Mouse (Mus musculus) heart, embryonic 15.5 days (tissue): Measurements from ENCODE around the gene Klf1. TPM values are rescaled to one million over a fixed set of nuclear protein-coding genes. Genes with fewer than 3 reads are reported as not detected.

Source experiments
- ATAC-seq: fragments of 200-750 bp; cut with Nextera tagmentation; replicated peaks from 2 replicates; pipeline ENCODE4 v1.8.0; 2017; ENCODE audit warnings: low read depth, moderate TSS enrichment; ENCODE audit not compliant: insufficient number of reproducible peaks, insufficient read depth, low FRiP score
- H3K27ac ChIP-seq: fragments of 300-500 bp; sonication (generic); 2 replicates; pipeline ENCODE4 v1.5.1; 2015; ENCODE audit warnings: mild to moderate bottlenecking, inconsistent platforms
- H3K27me3 ChIP-seq: fragments of 300-500 bp; sonication (generic); 2 replicates; pipeline ENCODE4 v1.6.1; 2015; ENCODE audit warnings: inconsistent platforms
- H3K36me3 ChIP-seq: fragments of 300-500 bp; sonication (generic); 2 replicates; pipeline ENCODE4 v1.6.1; 2015; ENCODE audit warnings: mild to moderate bottlenecking, inconsistent platforms
- H3K4me1 ChIP-seq: fragments of 300-500 bp; sonication (generic); replicated peaks from 2 replicates; pipeline ENCODE4 v1.6.1; 2015; ENCODE audit warnings: inconsistent platforms
- H3K4me2 ChIP-seq: fragments of 300-500 bp; sonication (generic); 2 replicates; pipeline ENCODE4 v1.6.1; 2015; ENCODE audit warnings: inconsistent platforms, mild to moderate bottlenecking, moderate library complexity
- H3K4me3 ChIP-seq: fragments of 300-500 bp; sonication (generic); 2 replicates; pipeline ENCODE4 v1.5.1; 2015; ENCODE audit warnings: mild to moderate bottlenecking, inconsistent platforms
- H3K9ac ChIP-seq: fragments of 300-500 bp; sonication (generic); 2 replicates; pipeline ENCODE4 v1.6.1; 2015; ENCODE audit warnings: mild to moderate bottlenecking, inconsistent platforms
- H3K9me3 ChIP-seq: fragments of 300-500 bp; sonication (generic); replicated peaks from 2 replicates; pipeline ENCODE4 v1.6.1; 2016; ENCODE audit warnings: inconsistent platforms
- WGBS: fragments of 180-500 bp; shearing (Covaris S2); methylation state at CpG from one replicate; pipeline ENCODE4 v1.1.7; 2015; ENCODE audit warnings: mixed read lengths; 5-methylcytosine and 5-hydroxymethylcytosine counted together
- microRNA-seq: library from miRNA; unstranded; fragments of <30 nt; microRNA quantifications from one replicate; pipeline ENCODE4, GENCODE M21; 2016
- polyA plus RNA-seq: library from polyadenylated mRNA; unstranded; fragments of >200 nt; fragmentation: Nextera tagmentation; extraction: Ambion mirVana; gene quantifications from 2 replicates; pipeline ENCODE4 v1.2.1, GENCODE M21; 2015

Gene Klf1
- polyA plus RNA-seq, 1 experiment from 2014 or later = 1.1 TPM

- Histone ChIP-seq H3K4me1 (peaks cover 16% of the 10 kb centered on the region), H3K9ac (no peak overlapping the region), H3K36me3 (no peaks in the 10 kb centered on the region), H3K9me3 (no peaks in the 10 kb centered on the region), H3K27me3 (peaks cover 72% of the 10 kb centered on the region), H3K4me3 (no peak overlapping the region), H3K27ac (no peak overlapping the region), H3K4me2 (no peak overlapping the region)
- ATAC-seq = no peak
- WGBS = 17% methylated on average over 12 of the region's 12 CpGs
Measured at GRCm38 (mm10) chr8:84949753-84950152, 48.0 kb downstream of the Klf1 start.

GRCm38 (mm10) chr8:84952612-84953255 lies 51.0 kb downstream of the Klf1 start:
- Histone ChIP-seq H3K27ac (no peak overlapping the region), H3K36me3 (peaks cover 3% of the 10 kb centered on the region), H3K4me2 (peak overlapping the region; percentile 47), H3K4me1 (peaks cover 6% of the 10 kb centered on the region), H3K4me3 (0 out of 2 replicates have a peak overlapping the region, but pooled peaks have one; percentile 15), H3K9me3 (no peaks in the 10 kb centered on the region), H3K9ac (no peak overlapping the region), H3K27me3 (peaks cover 44% of the 10 kb centered on the region)
- 7% methylated on average over 18 of the region's 18 CpGs for WGBS
- ATAC-seq = 0 out of 2 replicates have a peak, but pooled peaks have one; percentile 27

Small RNAs within 50 kb of the gene (microRNA-seq; reads per million reads assigned to microRNA genes)
- not detected for gene Gm24197
- 2.1 reads per million, percentile 2 among the genes with 10 or more reads in this experiment for gene Mir7069

Other genes starting within 250 kb of the Klf1 start
- 34.9 and 50.5 TPM in 2 replicates for gene Ier2, start 239.1 kb upstream of the Klf1 start, polyA plus RNA-seq
- gene Trmt1, start 215.6 kb upstream of the Klf1 start, polyA plus RNA-seq = 40.6 and 47.4 TPM in 2 replicates
- gene Nacc1, start 214.1 kb upstream of the Klf1 start, polyA plus RNA-seq = 10.7 and 14.6 TPM in 2 replicates
- 9.2 and 13.2 TPM in 2 replicates for gene Lyl1, start 200.5 kb upstream of the Klf1 start, polyA plus RNA-seq
- gene G430095P16Rik, start 178.9 kb upstream of the Klf1 start, polyA plus RNA-seq = 4.5 TPM in 2 replicates
- gene Nfix, start 101.6 kb upstream of the Klf1 start, polyA plus RNA-seq = 15.0 and 20.8 TPM in 2 replicates
- gene Dand5, start 79.1 kb upstream of the Klf1 start, polyA plus RNA-seq = 5.8 and 6.4 TPM in 2 replicates
- gene Gadd45gip1, start 70.4 kb upstream of the Klf1 start, polyA plus RNA-seq = 45.3 and 46.5 TPM in 2 replicates
- 107 and 123 TPM in 2 replicates for gene Rad23a, start 61.3 kb upstream of the Klf1 start, polyA plus RNA-seq
- 525 and 658 TPM in 2 replicates for gene Calr, start 55.0 kb upstream of the Klf1 start, polyA plus RNA-seq
- gene Farsa, start 44.9 kb upstream of the Klf1 start, polyA plus RNA-seq = 44.5 and 62.5 TPM in 2 replicates
- 23.0 and 32.6 TPM in 2 replicates for gene Syce2, start 29.8 kb upstream of the Klf1 start, polyA plus RNA-seq
- gene Gcdh, start 8.0 kb upstream of the Klf1 start, polyA plus RNA-seq = 36.4 and 40.1 TPM in 2 replicates
- 4.3 and 7.3 TPM in 2 replicates for gene Dnase2a, start 6.6 kb downstream of the Klf1 start, polyA plus RNA-seq
- 0.09 and 0.41 TPM in 2 replicates for gene Mast1, start 35.4 kb downstream of the Klf1 start, polyA plus RNA-seq
- 0.26 TPM in 1 of 2 replicates, not detected in the other for gene Rtbdn, start 45.1 kb downstream of the Klf1 start, polyA plus RNA-seq
- not detected in 2 replicates for gene Gm49661, start 67.5 kb downstream of the Klf1 start, polyA plus RNA-seq
- 596 and 644 TPM in 2 replicates for gene Prdx2, start 67.7 kb downstream of the Klf1 start, polyA plus RNA-seq
- gene Rnaseh2a, start 67.8 kb downstream of the Klf1 start, polyA plus RNA-seq = 62.9 and 83.7 TPM in 2 replicates
- 11.0 and 16.6 TPM in 2 replicates for gene Junb, start 76.8 kb downstream of the Klf1 start, polyA plus RNA-seq
- 5.3 and 8.8 TPM in 2 replicates for gene Hook2, start 88.7 kb downstream of the Klf1 start, polyA plus RNA-seq
- gene Best2, start 112.6 kb downstream of the Klf1 start, polyA plus RNA-seq = not detected in 2 replicates
- 97.7 and 106 TPM in 2 replicates for gene Asna1, start 123.4 kb downstream of the Klf1 start, polyA plus RNA-seq
- gene Trir, start 124.9 kb downstream of the Klf1 start, polyA plus RNA-seq = 68.4 and 77.2 TPM in 2 replicates
- 17.7 and 22.8 TPM in 2 replicates for gene Tnpo2, start 135.0 kb downstream of the Klf1 start, polyA plus RNA-seq
- 15.4 and 22.2 TPM in 2 replicates for gene Fbxw9, start 158.1 kb downstream of the Klf1 start, polyA plus RNA-seq
- gene Gm5741, start 166.1 kb downstream of the Klf1 start, polyA plus RNA-seq = not detected in 2 replicates
- gene Dhps, start 169.8 kb downstream of the Klf1 start, polyA plus RNA-seq = 46.1 and 52.8 TPM in 2 replicates
- gene Wdr83os, start 178.8 kb downstream of the Klf1 start, polyA plus RNA-seq = 106 and 110 TPM in 2 replicates
- gene Wdr83, start 179.4 kb downstream of the Klf1 start, polyA plus RNA-seq = 33.1 and 40.8 TPM in 2 replicates
- gene Man2b1, start 181.3 kb downstream of the Klf1 start, polyA plus RNA-seq = 30.6 and 41.2 TPM in 2 replicates
- gene Zfp791, start 221.2 kb downstream of the Klf1 start, polyA plus RNA-seq = 0.81 and 1.5 TPM in 2 replicates
- not detected in 2 replicates for gene Cks1brt, start 250.0 kb downstream of the Klf1 start, polyA plus RNA-seq